Mouse (Mus musculus): ENCODE measurements around the gene Plekho2.

GRCm38 (mm10) chr9:65574513-65575392, 5.1 kb downstream of the Plekho2 start:
- TF ChIP-seq CTCF (IDR thresholded peaks at IDR 0.05; ENCODE audit: extremely low read depth, insufficient read depth, low read length) (no peak), POLR2A (IDR thresholded peaks at IDR 0.05; ENCODE audit: extremely low read depth, insufficient read depth, low read length) (no peak)
